Mouse (Mus musculus) E14TG2a.4 (cell line): ENCODE measurements at regions not wholly inside any gene's neighbourhood (a gene's known extent, or its start where the extent isn't known, plus 50 kb on each side); places are given as distances from the start of the nearest gene placed in this dataset.

Experiments used
- CTCF ChIP-seq: conservative IDR thresholded peaks from 2 replicates; pipeline ENCODE4 v1.5.1; 2014; ENCODE audit warnings: low read length
- NANOG ChIP-seq: IDR thresholded peaks from 2 replicates; pipeline ENCODE4 v1.6.1; 2014; ENCODE audit warnings: borderline replicate concordance, low read length, mixed read lengths
- POU5F1 ChIP-seq: IDR thresholded peaks from 2 replicates; pipeline ENCODE4 v1.6.1; 2014; ENCODE audit warnings: low read length, borderline replicate concordance

DNA sequence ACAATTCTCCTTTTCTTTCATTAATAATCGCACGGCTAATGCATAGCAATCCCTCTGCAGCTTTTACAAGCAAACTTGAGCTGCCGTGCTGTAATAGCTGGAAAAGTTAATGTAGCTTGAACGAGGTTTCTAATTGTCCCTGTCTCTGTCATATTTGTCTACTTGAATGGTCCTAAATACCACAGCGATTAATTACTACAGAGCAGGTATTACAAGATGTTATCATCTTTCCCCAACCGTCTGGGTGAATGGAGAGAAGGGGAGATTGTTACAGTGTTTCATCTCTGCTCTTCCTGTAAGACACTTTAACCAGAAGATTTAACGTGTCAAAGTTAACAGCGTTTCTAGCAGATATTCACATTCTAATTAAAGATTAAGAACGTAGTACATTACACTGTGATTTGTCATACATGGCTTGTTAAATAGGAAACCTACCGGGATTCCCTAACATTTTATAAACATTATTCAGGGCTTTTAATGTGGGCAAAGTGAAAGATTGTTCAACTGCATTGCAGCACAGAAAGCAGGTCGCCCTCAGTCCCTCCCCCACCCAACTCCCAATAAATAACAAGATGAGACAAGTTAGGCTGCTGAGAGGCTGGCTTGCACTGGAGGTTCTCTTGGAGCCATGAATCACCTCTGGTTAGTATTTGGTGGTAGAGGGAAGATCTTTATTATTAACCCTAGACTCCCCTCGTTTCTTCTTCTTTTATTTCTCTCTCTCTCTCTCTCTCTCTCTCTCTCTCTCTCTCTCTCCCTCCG is 436.2 kb upstream of the Pou3f3 start:
- TF ChIP-seq CTCF (no peak), NANOG (no peak), POU5F1 (no peak)
